Mouse (Mus musculus) layer of hippocampus, postnatal 14 days (tissue): ENCODE results near the gene Narfl. TPM values are rescaled to one million over a fixed set of nuclear protein-coding genes. Genes with fewer than 3 reads are reported as not detected.
A peak's percentile ranks its signal among the peaks of the same experiment; 100 is the strongest.
"Not testable (repeated sequence)": the region's sequence is repeated elsewhere in the genome, so short reads cannot be mapped to it uniquely, and the experiment has no call there.

Experiments used
- DNase-seq, 2 experiments: peaks; one replicate each; pipeline ENCODE4 v3.0.0; 2021 to 2022; ENCODE audit warnings: low spot score in 2 of 2, mixed read lengths in 1 of 2
- long read RNA-seq, 2 experiments: library from polyadenylated mRNA; stranded (forward); transcript quantifications; one replicate each; pipeline ENCODE4 v2.0.0; 2021
- total RNA-seq, 2 experiments: library from RNA; stranded (reverse); gene quantifications; 2 replicates each; pipeline ENCODE4 v1.2.3; 2021

Gene Narfl
- 10 to 100 TPM; 27.6 to 35.3 TPM for total RNA-seq
- long read RNA-seq, experiment 1, transcript Narfl-201 (11 exons, 2,555 nt), result major isoform, 45 of 61 reads
- long read RNA-seq, experiment 1, partial matches to known transcripts, result 1 of 61 reads
- long read RNA-seq, experiment 1, other reads (novel, unspliced or antisense), result 15 of 61 reads
- long read RNA-seq, experiment 2, transcript Narfl-201 (11 exons, 2,555 nt), result major isoform, 39 of 51 reads
- long read RNA-seq, experiment 2, partial matches to known transcripts, result 2 of 51 reads
- long read RNA-seq, experiment 2, other reads (novel, unspliced or antisense), result 10 of 51 reads

DNA sequence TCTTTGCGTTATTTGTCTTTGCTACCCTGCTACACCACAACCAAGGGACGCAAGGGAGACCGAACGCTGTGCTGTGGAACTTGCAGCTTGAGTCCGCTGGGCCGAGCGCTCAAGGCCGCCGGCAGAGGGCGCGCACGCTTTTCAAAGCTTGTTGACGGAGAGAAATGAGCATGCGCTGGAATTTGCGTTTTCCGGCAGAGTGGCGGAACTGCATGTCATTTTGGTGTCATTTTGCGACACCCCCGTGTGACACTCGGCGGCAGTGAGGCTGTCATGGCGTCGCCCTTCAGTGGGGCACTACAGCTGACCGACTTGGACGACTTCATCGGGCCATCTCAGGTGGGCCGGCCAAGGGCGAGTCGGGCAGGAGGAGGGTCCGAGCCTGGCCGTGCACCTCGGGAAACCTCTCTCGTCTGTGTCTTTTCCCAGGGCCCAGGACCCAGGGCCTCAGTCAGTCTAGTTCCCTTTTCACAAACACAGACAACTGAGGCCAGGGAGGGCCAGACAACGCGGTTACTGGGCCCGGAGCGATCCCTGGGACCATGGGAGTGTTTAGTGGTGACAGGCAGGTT, at the start of gene Narfl:
Gene Narfl, plus strand, starts transcription at position 228 of the 572 bp plus-strand sequence.
- peak; percentile 98 to 99 for DNase-seq

DNA sequence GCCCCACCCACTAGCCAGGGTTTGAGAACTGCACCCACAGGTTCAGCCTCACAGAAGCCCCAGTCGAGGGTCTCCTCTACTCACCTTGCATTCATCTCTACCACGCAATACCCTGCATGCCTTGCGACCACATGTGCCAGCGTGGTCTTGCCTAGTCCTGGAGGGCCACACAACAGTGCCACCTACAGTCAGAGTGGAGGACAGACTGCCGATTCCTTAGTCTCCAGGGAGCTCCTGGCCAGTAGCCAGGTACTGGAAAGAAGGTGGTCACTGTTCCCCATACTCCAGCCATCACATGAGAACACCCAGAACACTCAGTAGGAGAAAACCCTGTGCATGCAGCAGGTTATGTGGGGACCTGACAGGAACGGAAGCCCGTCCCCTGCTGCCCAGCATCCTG, 49.7 kb upstream of the Narfl start:
- no peak for DNase-seq

DNA sequence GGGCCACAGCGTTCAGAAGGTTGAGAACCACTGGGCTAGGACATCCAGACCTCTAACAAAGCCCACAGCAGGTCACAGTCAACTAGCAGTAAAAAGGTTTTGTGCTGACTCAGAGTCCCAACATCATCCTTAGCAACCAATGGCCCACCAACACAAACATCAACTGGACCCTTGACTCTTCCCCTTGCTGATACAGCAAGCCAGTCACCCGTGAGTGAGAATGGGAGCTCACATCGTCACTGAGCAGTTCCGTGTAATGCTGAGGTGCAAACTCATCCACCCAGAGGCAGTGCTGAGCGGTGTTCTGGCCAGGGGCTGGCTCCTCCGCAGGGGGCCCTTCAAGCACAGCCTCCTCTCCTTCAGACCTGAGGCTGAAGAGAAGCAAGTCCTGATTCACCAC, 48.3 kb upstream of the Narfl start:
- no peak for DNase-seq

DNA sequence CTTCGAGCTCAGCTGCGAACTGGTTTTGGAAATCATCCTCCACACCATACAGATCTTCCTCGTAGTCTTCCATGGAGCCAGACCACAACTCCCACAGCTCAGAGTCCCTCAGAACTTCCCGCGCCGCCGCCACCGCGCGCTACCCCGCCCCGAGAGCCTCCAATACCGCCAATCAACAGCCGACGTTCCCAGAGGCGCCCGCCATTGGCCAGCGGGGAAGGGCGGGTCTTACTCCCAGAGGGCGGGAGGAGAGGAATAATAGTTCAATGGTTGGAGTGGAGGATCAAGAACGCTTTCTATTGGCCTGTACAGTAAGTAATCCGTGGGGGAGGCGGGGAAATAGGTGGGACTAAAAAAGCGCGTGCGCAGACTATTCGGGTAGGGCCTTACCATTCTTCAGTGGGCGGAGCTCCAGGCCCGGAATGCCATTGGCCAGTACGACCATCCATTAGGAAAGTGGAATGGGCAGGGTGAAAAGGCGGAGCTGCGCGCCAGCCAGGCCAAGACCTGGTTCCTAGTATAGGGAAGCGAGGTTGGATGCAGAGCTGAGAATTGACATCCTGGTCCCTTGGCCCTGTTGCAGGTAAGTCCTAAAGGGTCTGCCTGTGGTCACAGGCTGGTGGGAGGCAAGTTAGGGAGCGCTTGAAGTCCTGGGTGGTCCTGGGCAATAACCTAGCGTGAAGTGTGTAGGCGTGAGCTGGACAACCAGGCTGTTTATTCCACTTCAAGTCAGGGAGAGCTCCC, 46.1 kb upstream of the Narfl start, which contains the start of the genes Chtf18 and Rpusd1:
Gene Chtf18, minus strand, starts transcription at position 155 of the 744 bp plus-strand sequence.
Gene Rpusd1, plus strand, starts transcription at position 406 of the 744 bp plus-strand sequence.
- peak; percentile 98 to 100 for DNase-seq

DNA sequence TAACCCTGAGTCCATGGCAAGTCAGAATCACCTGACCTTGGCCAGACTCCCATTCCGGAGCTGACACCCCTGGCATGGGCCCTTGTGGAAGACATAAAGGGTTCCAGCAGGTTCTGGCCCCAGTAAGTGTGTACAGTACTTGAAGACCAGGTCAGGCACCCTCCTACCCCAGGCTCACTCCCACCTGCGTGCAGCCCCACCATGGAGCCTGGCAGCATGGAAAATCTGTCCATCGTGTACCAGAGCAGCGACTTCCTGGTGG, 45.6 kb upstream of the Narfl start:
- DNase-seq, result no peak

DNA sequence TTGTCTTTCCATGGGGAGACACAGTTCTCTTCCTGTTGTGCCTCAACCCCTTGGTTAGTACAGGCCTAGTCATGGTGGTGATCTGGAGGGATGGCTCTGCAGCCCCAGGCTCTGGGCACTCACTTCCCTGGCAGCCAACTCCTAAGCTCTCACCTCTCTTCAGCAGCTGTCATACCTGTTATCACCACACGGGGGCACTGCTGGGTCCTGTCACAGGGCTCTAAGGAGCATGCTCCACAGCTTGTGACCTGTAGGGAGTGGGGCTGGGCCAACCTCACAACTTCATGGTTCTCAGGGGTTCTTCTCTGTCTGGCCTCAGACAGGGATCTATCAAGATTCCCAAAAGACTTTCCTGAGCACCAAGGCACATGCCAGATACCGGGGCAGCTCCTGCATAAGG, 41.5 kb upstream of the Narfl start:
- peak; percentile 82 to 85 for DNase-seq

DNA sequence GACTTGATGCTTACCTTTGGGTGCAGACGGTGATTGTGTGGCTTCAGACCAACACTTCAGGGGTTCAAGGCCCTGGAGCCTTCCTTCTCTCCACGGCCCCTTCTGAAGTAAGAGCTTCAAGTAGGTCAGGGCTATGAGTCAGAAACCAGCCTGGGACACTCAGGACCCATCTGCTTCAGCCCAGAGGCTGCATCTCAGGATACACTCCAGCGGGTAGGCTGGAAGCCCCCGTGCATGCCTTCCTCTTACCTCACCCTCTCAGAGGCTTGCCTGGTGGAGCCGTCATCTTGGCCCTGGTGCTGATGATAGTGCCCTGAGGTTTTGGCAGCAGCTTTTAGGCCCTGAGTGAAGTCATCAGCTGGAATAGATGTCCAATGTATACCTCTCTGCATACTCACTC, 38.3 kb upstream of the Narfl start:
- no peak for DNase-seq

DNA sequence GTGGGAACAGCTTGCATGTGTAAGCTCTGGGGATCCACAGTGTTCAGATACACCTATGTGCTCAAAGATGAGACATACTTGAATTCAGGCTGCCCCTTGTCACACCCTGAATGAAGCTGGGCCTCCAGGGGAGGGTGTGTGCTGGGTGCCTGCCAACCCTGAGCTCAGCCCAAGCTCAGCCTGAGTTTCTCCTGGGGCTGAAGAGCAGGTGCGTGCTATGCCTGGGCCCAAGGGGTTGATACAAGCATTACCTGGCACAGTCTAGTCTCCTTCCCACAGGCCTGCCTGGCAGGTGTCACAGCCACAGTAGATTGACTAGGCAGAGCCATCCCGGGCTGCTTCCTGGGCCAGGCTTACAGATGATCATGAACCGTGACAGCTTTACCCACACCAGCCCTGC, 37.8 kb upstream of the Narfl start, which contains the start of gene Mslnl:
Gene Mslnl, plus strand, starts transcription at position 298 of the 400 bp plus-strand sequence.
- no peak for DNase-seq

DNA sequence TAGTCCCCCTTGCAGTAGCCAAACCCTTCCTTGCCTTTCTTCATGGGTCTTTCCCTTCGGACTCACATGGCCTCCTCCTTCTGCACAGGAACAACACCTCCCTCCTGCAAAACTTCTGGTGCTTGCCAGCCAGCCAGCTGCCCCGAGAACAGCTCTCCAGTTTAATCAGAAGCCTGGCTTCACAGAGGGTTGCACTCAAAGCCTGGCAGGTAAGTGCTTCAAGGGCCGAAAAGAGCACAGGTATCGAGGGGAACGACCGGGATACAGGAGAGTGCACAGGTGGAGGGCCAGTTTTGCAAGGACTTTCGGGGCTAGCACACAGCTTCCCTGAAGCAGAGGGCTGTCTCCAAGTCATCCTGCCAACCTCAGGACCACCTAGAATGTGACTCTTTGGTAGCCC, 34.7 kb upstream of the Narfl start:
- no peak for DNase-seq

DNA sequence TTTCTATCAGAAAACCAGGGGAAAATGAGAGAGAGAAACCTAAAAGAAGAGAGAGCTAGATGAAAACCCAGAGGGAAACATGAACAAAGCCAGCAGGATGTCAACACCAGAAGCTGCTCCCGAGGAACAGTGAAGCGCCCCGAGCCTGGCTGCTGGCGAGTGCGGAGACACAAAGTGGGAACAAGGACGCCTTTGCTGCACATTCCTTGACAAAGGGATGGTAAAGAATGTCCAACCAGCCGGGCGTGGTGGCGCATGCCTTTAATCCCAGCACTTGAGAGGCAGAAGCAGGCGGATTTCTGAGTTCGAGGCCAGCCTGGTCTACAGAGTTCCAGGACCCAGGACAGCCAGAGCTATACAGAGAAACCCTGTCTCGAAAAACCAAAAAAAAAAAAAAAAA, 32.1 kb upstream of the Narfl start:
- DNase-seq, result not testable (repeated sequence)

DNA sequence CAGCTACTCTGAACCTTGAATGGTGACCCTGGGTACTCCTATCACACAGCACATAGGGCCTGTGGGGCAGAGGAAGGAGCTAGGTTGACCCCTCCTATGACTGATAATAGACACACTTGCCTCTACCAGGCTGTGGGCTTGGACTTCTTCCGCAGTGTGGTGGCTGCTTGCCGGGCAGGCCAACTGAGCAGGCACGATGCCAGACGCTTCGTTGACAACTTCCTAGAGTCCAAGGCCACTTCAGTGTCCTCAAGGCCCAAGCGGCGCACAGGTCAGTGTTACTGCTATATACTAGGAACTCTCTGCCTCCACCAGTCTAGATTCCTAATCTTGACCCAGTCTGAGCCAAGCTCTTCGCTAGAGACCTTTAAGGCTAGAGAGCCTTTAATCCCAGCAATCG, 29.7 kb upstream of the Narfl start:
- no peak for DNase-seq

DNA sequence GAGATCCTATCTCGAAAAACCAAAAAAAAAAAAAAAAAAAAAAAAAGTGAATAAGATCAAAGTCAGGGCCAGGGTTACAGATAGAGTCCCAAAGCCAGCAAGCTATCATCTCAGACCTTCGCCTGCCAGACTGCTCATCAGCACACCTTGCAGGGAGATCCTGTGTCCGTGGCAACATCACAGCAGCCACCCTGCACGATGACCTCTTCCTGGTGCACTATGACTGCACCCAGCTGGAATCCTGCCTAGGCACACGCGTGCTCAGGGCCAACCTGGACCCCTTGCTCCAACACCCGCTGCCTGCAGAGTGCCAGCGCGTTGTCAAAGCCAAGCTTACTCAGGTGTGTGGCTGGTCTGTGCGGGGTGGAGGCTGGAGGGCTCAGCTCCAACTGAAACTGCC, 29.3 kb upstream of the Narfl start:
- DNase-seq, result no peak

DNA sequence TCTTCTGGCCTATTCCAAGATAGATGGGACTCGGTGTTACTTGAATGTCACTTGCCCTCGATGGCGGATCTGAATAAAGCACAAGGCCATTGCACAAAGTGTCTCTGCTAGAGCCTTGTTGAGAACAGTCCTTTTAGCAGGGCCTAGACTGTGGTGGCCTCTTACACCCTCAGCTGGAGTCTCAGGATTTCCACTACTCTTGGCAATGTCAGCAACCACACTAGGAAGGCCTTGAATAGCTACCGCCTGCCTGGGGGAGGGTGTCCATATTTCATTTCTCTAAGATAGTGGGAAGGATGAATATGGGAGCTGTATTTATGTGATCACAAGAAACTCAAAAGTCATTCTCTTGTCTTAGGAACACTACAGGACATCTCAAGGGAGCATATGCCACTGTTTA, 25.3 kb upstream of the Narfl start:
- DNase-seq, result no peak

DNA sequence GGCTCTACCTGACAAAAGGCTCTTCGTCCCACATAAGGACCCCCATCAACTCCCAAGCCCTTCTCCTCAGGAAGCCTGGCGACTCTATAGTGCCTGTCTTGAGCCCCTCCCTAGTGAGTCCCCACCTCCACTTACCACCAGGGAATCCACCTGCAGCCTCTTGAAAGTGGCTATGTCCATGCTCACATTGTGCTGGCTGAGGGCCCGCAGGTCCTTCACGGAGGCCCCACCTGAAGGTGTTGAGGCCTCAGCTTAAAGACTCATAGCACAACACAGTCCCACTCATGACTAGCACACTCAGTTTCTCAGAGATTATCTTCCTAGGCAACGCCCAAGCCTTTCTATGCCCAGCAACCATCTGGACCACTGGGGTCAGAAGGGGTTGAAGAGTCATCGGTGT, 24.3 kb upstream of the Narfl start:
- no peak for DNase-seq

DNA sequence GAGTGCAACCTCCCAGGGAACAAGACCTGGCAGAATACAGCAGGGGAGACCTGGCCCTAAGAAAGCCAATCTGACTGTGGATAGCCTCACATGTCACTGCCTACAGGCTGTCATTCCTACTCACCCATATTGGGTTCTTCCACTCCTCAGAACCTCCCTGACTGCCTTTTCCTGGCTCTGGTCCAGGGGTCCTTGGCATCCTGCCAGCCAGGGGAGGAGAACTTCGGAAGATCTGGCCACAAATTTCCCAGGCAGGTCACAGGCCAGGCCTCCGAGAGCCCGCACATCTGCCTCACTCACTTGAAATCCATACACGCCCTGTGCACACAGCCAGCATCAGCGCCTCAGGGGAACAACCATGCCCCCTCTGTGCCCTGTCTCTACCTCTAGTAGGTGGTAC, 22.1 kb upstream of the Narfl start:
- peak in 1 of 2 experiments; percentile 35 for DNase-seq

DNA sequence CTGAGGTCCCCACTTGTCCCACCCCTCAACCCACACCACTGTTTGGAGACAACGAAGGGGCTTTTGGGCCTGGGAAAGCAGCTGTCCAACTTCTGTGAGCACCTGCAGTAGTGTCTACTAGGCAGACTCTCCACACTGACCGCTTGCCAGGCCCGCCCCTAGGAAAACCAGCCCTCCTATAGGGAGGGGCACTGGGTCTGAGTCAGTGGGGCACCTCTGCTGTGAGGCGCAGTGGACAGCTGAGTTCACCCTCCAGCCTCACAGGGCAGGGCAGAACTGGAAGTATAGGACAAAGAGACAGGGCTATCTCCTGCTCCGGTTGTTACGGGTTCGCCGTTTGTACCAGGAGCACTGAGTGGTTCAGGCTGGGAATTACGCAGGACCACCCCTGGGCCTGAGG, 19.3 kb upstream of the Narfl start, which contains the start of gene Msln:
Gene Msln, minus strand, starts transcription at position 138 of the 400 bp plus-strand sequence.
- no peak for DNase-seq

DNA sequence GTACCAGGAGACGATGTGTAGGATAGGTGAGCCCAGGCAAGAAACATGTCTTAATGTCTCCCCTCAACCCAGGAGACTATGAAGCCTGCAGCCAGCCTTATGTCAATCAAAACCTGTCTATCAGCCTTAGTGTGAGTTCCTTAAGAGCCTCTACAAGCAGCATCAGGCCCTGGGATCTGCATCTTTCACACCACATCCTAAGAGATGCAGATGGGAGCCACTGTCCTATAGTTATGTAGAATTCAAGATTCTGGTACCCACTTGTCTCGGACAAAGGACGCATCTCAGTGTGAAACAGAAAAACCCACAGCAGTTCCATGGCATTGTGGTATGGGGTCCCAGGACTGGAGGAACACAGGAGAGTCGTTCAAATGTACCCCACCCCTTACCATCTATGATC, 18.5 kb upstream of the Narfl start:
- DNase-seq, result no peak

DNA sequence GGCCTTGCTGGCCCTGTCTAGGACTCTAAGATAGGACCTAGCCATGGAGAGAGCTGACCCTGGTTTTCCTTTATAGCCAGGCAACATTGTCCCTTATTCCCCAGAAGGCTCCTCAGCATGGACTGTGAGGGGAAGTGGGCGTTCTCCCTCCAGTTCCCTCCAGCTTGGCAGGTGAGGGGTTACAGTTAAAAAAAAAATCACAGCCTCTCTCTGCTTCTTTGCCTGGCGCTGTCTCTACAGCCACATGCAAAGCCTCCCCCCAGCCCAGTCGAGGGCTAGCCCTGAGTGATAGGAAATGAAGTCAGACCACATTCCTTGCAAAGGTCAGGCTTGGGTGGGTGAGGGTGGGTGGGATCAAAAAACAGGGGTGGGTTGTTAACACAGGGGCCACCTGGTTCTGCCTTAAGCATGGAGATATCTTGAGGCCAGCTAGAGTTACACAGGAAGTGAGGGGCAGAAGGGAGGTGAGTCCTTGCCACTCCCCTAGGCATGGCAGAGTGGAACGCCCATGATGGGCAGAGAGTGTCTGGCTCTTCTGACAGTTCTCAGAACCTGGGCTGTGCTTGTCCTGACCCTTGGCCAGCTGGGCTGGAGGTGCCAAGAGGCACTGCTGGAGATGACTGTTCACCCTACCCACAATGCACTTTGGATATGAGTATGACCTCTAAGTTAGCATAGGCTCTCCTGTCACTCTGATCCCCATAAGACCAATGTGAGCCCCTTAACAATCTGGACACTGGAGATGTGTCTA, 17.8 kb upstream of the Narfl start:
- DNase-seq, result no peak

DNA sequence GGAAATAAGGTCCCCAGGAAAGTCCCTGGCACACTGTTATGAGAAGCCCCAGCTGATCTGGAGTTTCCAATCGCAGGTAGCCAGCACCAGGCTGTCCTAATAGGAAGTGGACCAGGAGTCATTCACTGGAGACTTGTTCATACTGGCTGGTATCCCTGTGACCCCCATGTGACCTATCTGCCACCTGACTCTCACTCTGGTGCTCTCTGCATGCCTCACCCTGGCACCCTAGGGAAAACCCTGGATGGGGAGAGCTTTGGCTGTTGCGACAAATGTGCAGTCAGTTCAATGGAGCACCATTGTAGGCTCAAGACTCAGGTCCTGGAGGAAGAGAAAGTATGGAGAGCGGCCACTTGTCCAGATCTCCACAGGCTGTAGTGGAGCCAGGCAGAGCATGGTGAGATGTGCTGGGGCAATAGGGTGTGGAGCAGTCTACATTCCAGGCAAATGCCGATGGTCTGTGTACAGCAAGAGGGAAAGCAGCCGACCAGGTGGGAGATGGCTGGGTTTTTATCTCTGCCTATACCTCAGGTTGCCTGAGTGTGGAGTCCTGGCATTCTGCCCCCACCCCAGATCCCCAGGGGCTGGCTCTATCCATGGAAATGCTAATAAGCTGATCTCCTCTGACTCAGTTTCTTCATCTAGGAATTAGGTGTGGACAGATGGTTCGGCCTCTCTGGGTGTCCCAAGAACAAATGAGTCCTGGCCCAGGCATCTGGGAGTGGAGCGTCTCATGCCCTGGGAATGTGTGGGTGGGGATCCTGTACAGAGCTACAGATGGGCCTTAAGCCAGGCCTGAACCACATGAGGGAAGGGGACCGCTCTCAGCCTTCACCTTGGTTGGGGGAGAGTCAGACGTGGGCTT, 17.0 kb upstream of the Narfl start:
- DNase-seq, result no peak

DNA sequence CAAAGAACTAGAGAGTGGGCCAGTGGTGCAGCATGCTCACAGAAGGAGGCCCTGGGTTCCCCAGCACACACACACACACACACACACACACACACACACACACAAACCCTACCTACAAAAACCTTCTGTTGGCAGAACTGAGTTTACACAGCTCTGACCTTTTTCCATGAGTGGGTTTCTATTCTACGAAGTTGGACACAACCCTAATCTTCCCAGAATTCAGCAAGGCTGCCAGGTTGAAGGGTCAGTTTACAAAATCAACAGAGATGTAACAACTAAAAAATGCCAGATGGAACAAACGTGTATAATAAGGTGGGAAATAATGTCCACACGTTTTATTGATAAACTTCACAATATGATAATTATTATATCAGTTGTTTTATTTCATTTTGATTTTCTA, 15.9 kb upstream of the Narfl start:
- no peak for DNase-seq

DNA sequence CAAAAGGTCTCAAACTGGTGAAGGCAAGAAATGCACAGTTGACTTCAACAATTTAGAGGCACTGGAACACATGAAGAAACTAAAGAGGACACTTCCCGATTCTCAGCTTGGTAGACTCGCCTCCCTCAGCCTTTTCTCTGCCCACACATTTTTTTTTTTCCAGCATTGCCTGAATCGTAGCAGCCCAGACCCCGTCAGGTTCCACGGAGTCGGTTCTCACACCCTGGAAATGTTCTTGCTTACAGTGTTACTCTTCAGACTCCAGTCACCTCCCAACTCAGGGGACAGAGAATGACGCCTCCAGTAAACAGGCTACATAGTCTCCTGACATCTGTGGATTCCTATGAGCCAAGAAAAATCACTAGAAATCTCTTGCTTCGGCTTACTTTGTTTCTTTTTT, 13.4 kb upstream of the Narfl start:
- DNase-seq, result no peak
